8 mouse cellular contexts compared by ENCODE assay signal in the genomic region with DNA sequence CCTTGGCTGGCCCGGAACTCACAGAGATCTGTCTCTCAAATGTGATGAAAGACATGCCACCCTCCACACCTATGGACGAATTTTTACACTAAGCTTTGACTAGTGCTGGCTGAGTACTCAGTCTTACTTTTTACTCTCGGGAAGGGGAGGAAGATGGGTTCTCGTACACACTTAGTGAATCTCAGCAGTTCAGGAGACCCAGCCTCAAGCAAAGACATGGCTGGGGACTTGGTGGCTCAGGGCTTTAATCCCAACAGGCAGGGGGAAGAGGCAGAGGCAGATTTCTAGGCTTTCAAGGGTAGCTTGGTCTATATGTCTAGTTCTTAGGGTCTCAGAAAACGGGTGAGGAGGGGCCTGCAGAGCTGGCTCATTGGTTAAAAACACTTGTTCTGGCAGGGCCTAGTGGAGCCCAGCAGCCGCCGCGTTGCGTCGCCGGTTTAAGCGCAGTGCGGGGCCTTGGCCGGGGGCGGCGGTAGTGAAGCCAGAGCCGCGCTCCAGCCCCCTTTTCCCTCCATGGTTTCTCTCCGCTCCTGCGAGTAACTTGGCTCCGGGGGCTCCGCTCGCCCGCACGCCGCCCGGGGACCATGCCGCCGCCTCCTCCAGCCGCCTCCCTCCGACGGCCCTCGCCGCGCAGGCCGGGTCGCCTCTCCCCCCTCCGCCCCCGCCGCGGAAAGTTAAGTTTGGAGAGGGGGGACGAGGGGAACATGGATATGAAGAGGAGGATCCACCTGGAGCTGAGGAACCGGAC. TPM values are rescaled to one million over a fixed set of nuclear protein-coding genes. Genes with fewer than 3 reads are reported as not detected.
DNase-seq lines count a peak whose midpoint lies in the region; ATAC-seq and TF ChIP-seq lines count a peak whose summit lies in the region.

No protein-coding gene starts in this region.

- peak; percentile 95 for ATAC-seq in lung, embryonic 14.5 days (ENCODE audit: insufficient read depth)
- ATAC-seq in heart, embryonic 16.5 days (replicated peaks; ENCODE audit: extremely low read depth, insufficient read depth, low FRiP score), result peak; percentile 63

- no peak for TF ChIP-seq POLR2A in embryonic fibroblast, embryonic 13.5 days (IDR thresholded peaks at IDR 0.05; ENCODE audit: low read depth, low read length)

- H3K4me1 ChIP-seq in lung, embryonic 14.5 days (ENCODE audit: insufficient read depth), result no peaks in the 10 kb centered on the region
- no peaks in the 10 kb centered on the region for H3K4me1 ChIP-seq in embryonic fibroblast, embryonic 13.5 days (ENCODE audit: control insufficient read depth, insufficient read depth, low read length)
- H3K4me1 ChIP-seq in heart, embryonic 16.5 days (ENCODE audit: control insufficient read depth, insufficient read depth, low read length), result no peaks in the 10 kb centered on the region

- peak; percentile 59 for TF ChIP-seq CTCF in lung, embryonic 14.5 days (IDR thresholded peaks at IDR 0.05; ENCODE audit: low read depth)
- no peak for TF ChIP-seq CTCF in embryonic fibroblast, embryonic 13.5 days (IDR thresholded peaks at IDR 0.05; ENCODE audit: borderline replicate concordance, insufficient read depth, low read length)

- peak overlapping the region; percentile 47 for H3K9ac ChIP-seq in lung, embryonic 14.5 days
- peak overlapping the region; percentile 55 for H3K9ac ChIP-seq in heart, embryonic 16.5 days (ENCODE audit: low read length)

- no peaks in the 10 kb centered on the region for H3K27me3 ChIP-seq in lung, embryonic 14.5 days (ENCODE audit: insufficient read depth, low read length)
- no peaks in the 10 kb centered on the region for H3K27me3 ChIP-seq in heart, embryonic 16.5 days (ENCODE audit: control insufficient read depth, insufficient read depth, low read length)

- H3K27ac ChIP-seq in lung, embryonic 14.5 days (ENCODE audit: low read depth), result no peak overlapping the region
- no peak overlapping the region for H3K27ac ChIP-seq in embryonic fibroblast, embryonic 13.5 days (ENCODE audit: insufficient read depth, low read length)
- no peak overlapping the region for H3K27ac ChIP-seq in heart, embryonic 16.5 days (ENCODE audit: low read length)

- no peaks in the 10 kb centered on the region for H3K9me3 ChIP-seq in lung, embryonic 14.5 days (ENCODE audit: low read depth, low read length)
- peaks cover 2% of the 10 kb centered on the region; the same call in 1 of the 2 replicates for H3K9me3 ChIP-seq in heart, embryonic 16.5 days (replicated peaks; ENCODE audit: control insufficient read depth, low read length)

- WGBS in lung, embryonic 14.5 days, result 8% methylated on average over 38 of the region's 43 CpGs
- 7% methylated on average over 32 of the region's 43 CpGs for WGBS in heart, embryonic 16.5 days

- H3K4me3 ChIP-seq in lung, embryonic 14.5 days (ENCODE audit: low read depth, low read length), result peak overlapping the region; percentile 32
- peak overlapping the region; percentile 7; the same call in 1 of the 2 replicates for H3K4me3 ChIP-seq in embryonic fibroblast, embryonic 13.5 days (ENCODE audit: insufficient read depth, low read length)
- H3K4me3 ChIP-seq in heart, embryonic 16.5 days (ENCODE audit: low read length), result peak overlapping the region; percentile 50

- peak overlapping the region; percentile 56 for H3K4me2 ChIP-seq in lung, embryonic 14.5 days
- peak overlapping the region; percentile 70 for H3K4me2 ChIP-seq in heart, embryonic 16.5 days (ENCODE audit: low read depth, low read length)

- peak; percentile 82 for DNase-seq in lung, embryonic 14.5 days
- DNase-seq in lung, postnatal 25 days (ENCODE audit: low spot score), result no peak
- DNase-seq in kidney, postnatal 14 days, result peak; percentile 50
- peak; percentile 31 for DNase-seq in lung, postnatal 14 days
- peak; percentile 76 for DNase-seq in retina, embryonic 14.5 days (ENCODE audit: low spot score)
- DNase-seq in spleen, postnatal 14 days (ENCODE audit: low spot score in 2 of 2), result no peak

- H3K36me3 ChIP-seq in lung, embryonic 14.5 days (ENCODE audit: insufficient read depth), result no peaks in the 10 kb centered on the region
- no peaks in the 10 kb centered on the region for H3K36me3 ChIP-seq in heart, embryonic 16.5 days (ENCODE audit: control insufficient read depth, insufficient read depth)

RNA-seq across cellular contexts. Expression of gene Pramel1, which starts 5.1 kb away (rescaled TPM):
- not detected in 2 replicates for polyA plus RNA-seq in lung, embryonic 14.5 days (2014; fragmentation: Nextera tagmentation; extraction: Ambion mirVana)
- polyA plus RNA-seq in embryonic fibroblast, embryonic 13.5 days (2011; ENCODE audit: insufficient read length, low read depth, missing spikeins), result not detected in 2 replicates
- polyA plus RNA-seq in heart, embryonic 16.5 days (2015; fragmentation: Nextera tagmentation; extraction: Ambion mirVana), result not detected in 2 replicates

RNA-seq across cellular contexts. Expression of gene Pramef8, which starts 23.1 kb away (rescaled TPM):
- 16.1 and 16.3 TPM in 2 replicates for polyA plus RNA-seq in lung, embryonic 14.5 days (2014; fragmentation: Nextera tagmentation; extraction: Ambion mirVana)
- polyA plus RNA-seq in embryonic fibroblast, embryonic 13.5 days (2011; ENCODE audit: insufficient read length, low read depth, missing spikeins), result 22.9 and 25.8 TPM in 2 replicates
- polyA plus RNA-seq in heart, embryonic 16.5 days (2015; fragmentation: Nextera tagmentation; extraction: Ambion mirVana), result 11.6 and 13.4 TPM in 2 replicates

RNA-seq across cellular contexts. Expression of gene Lrrc38, which starts 39.6 kb away (rescaled TPM):
- polyA plus RNA-seq in lung, embryonic 14.5 days (2014; fragmentation: Nextera tagmentation; extraction: Ambion mirVana), result 0.11 TPM in 1 of 2 replicates, not detected in the other
- polyA plus RNA-seq in embryonic fibroblast, embryonic 13.5 days (2011; ENCODE audit: insufficient read length, low read depth, missing spikeins), result not detected in 2 replicates
- polyA plus RNA-seq in heart, embryonic 16.5 days (2015; fragmentation: Nextera tagmentation; extraction: Ambion mirVana), result 0.14 and 0.41 TPM in 2 replicates

Comparison
In these comparisons a context has a peak if more than half of its experiments do, and no peak if none do; other contexts are left out.
1. DNase-seq: peak in lung, embryonic 14.5 days (single experiment), kidney, postnatal 14 days (single experiment), lung, postnatal 14 days (single experiment) and retina, embryonic 14.5 days (single experiment); none in lung, postnatal 25 days (single experiment) and spleen, postnatal 14 days (0 of 2).
2. Peak in every context shown above with its lines, with median percentiles within 50 percentile points of each other: H3K4me3 ChIP-seq.